Mouse (Mus musculus) CH12.LX (cell line): Measurements from ENCODE around the gene Rnf214.

Experiments used
- CHD2 ChIP-seq: IDR thresholded peaks from 2 replicates; pipeline ENCODE4 v1.6.1; 2011; ENCODE audit warnings: low read length, improper control_type of control experiment
- CTCF ChIP-seq, 2 experiments: IDR thresholded peaks in 1 of 2; conservative IDR thresholded peaks in 1 of 2; 2 replicates each; pipeline ENCODE4 v1.5.1; 2011 to 2012; ENCODE audit warnings: low read depth in 2 of 2, low read length in 2 of 2, improper control_type of control experiment in 1 of 2, inconsistent platforms in 1 of 2, mild to moderate bottlenecking in 1 of 2, moderate library complexity in 1 of 2
- E2F4 ChIP-seq: IDR thresholded peaks from 2 replicates; pipeline ENCODE4 v1.6.1; 2011; ENCODE audit warnings: low read depth, low read length, improper control_type of control experiment; ENCODE audit not compliant: insufficient replicate concordance
- EP300 ChIP-seq: IDR thresholded peaks from 2 replicates; pipeline ENCODE4 v1.6.1; 2011; ENCODE audit warnings: low read length, improper control_type of control experiment
- HCFC1 ChIP-seq: IDR thresholded peaks from 2 replicates; pipeline ENCODE4 v1.6.1; 2012; ENCODE audit warnings: low read depth, mild to moderate bottlenecking, inconsistent platforms, low read length, improper control_type of control experiment
- MAFK ChIP-seq: IDR thresholded peaks from 2 replicates; pipeline ENCODE4 v1.6.1; 2011; ENCODE audit warnings: low read length, improper control_type of control experiment; ENCODE audit not compliant: insufficient replicate concordance
- POLR2A ChIP-seq: IDR thresholded peaks from 2 replicates; pipeline ENCODE4 v1.6.1; 2011; ENCODE audit warnings: low read depth, mild to moderate bottlenecking, improper control_type of control experiment, low read length
- RCOR1 ChIP-seq: conservative IDR thresholded peaks from 2 replicates; pipeline ENCODE4 v1.6.1; 2012; ENCODE audit warnings: low read depth, mild to moderate bottlenecking, inconsistent platforms, low read length, improper control_type of control experiment
- TBP ChIP-seq: conservative IDR thresholded peaks from 2 replicates; pipeline ENCODE4 v1.6.1; 2011; ENCODE audit warnings: low read depth, low read length, improper control_type of control experiment
- TCF12 ChIP-seq: IDR thresholded peaks from 2 replicates; pipeline ENCODE4 v1.6.1; 2014; ENCODE audit warnings: low read depth, mild to moderate bottlenecking, inconsistent platforms, low read length, improper control_type of control experiment
- UBTF ChIP-seq: IDR thresholded peaks from 2 replicates; pipeline ENCODE4 v1.6.1; 2012; ENCODE audit warnings: low read depth, mild to moderate bottlenecking, inconsistent platforms, low read length, improper control_type of control experiment, moderate library complexity

GRCm38 (mm10) chr9:45859364-45859763, 47.3 kb downstream of the Rnf214 start:
- no peak for TF ChIP-seq CTCF (conservative IDR thresholded peaks at IDR 0.05 in 1 of 2, IDR thresholded peaks at IDR 0.05 in 1 of 2; ENCODE audit: low read depth in 2 of 2, low read length in 2 of 2)
- no peak for TF ChIP-seq POLR2A
- no peak for TF ChIP-seq HCFC1
- no peak for TF ChIP-seq RCOR1
- TF ChIP-seq TCF12: no peak
- no peak for TF ChIP-seq EP300
- TF ChIP-seq CHD2: no peak
- TF ChIP-seq UBTF: no peak
- no peak for TF ChIP-seq MAFK
- TF ChIP-seq E2F4: no peak
- TF ChIP-seq TBP: no peak
